Mouse (Mus musculus) heart, embryonic 15.5 days (tissue): ENCODE data around the gene Clybl. TPM values are rescaled to one million over a fixed set of nuclear protein-coding genes. Genes with fewer than 3 reads are reported as not detected.

Experiments used
- ATAC-seq: fragments of 200-750 bp; cut with Nextera tagmentation; replicated peaks from 2 replicates; pipeline ENCODE4 v1.8.0; 2017; ENCODE audit warnings: low read depth, moderate TSS enrichment; ENCODE audit not compliant: insufficient number of reproducible peaks, insufficient read depth, low FRiP score
- H3K27ac ChIP-seq: fragments of 300-500 bp; sonication (generic); 2 replicates; pipeline ENCODE4 v1.5.1; 2015; ENCODE audit warnings: mild to moderate bottlenecking, inconsistent platforms
- H3K27me3 ChIP-seq: fragments of 300-500 bp; sonication (generic); 2 replicates; pipeline ENCODE4 v1.6.1; 2015; ENCODE audit warnings: inconsistent platforms
- H3K36me3 ChIP-seq: fragments of 300-500 bp; sonication (generic); 2 replicates; pipeline ENCODE4 v1.6.1; 2015; ENCODE audit warnings: mild to moderate bottlenecking, inconsistent platforms
- H3K4me1 ChIP-seq: fragments of 300-500 bp; sonication (generic); replicated peaks from 2 replicates; pipeline ENCODE4 v1.6.1; 2015; ENCODE audit warnings: inconsistent platforms
- H3K4me2 ChIP-seq: fragments of 300-500 bp; sonication (generic); 2 replicates; pipeline ENCODE4 v1.6.1; 2015; ENCODE audit warnings: inconsistent platforms, mild to moderate bottlenecking, moderate library complexity
- H3K4me3 ChIP-seq: fragments of 300-500 bp; sonication (generic); 2 replicates; pipeline ENCODE4 v1.5.1; 2015; ENCODE audit warnings: mild to moderate bottlenecking, inconsistent platforms
- H3K9ac ChIP-seq: fragments of 300-500 bp; sonication (generic); 2 replicates; pipeline ENCODE4 v1.6.1; 2015; ENCODE audit warnings: mild to moderate bottlenecking, inconsistent platforms
- H3K9me3 ChIP-seq: fragments of 300-500 bp; sonication (generic); replicated peaks from 2 replicates; pipeline ENCODE4 v1.6.1; 2016; ENCODE audit warnings: inconsistent platforms
- WGBS: fragments of 180-500 bp; shearing (Covaris S2); methylation state at CpG from one replicate; pipeline ENCODE4 v1.1.7; 2015; ENCODE audit warnings: mixed read lengths; 5-methylcytosine and 5-hydroxymethylcytosine counted together
- polyA plus RNA-seq: library from polyadenylated mRNA; unstranded; fragments of >200 nt; fragmentation: Nextera tagmentation; extraction: Ambion mirVana; gene quantifications from 2 replicates; pipeline ENCODE4 v1.2.1, GENCODE M21; 2015

Gene Clybl
- polyA plus RNA-seq, 1 experiment from 2014 or later = 87.2 TPM

DNA sequence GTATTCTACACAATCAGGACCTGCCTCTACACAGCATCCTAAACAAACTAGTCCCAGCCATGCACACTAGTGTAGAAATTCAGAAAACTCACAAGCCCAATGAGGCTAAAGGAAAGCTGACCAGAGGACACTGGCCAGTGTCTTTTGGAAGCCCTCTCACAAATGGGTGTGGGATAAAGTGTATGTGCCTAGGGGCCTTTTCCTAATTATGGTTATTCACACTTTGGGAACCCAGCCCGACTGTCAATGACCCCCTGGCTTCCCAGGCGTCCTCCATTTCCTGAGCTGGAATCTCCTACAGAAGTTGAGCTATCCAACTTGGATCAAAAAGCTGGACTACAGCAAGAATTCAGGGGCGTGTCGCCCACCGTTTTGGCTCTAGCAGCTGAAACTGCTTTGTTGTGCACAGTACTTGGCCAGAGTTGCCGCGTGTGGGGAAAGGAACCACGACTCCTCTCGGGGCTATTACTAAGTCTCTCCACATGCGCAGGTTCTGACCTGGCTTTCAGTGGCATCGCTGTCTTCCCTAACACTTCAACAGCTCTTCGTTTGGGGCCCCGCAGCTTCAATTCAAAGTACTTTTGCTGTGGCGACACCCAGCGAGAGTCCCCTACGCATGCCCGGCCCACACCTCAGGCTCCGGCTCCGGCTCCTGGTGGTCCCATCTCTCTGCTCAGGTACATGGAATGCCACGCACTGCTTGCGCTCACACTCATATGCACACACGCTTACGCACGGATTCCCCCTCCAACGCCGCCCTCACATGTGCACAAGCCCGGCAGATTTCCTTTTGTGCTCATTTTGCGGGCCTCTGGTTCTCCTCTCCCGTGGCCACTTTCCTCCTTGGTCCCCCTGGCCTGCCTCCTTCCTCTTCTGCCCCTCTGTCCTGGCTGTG lies 268.3 kb downstream of the Clybl start:
- Histone ChIP-seq H3K4me1 (peaks cover 20% of the 10 kb centered on the region), H3K36me3 (no peaks in the 10 kb centered on the region), H3K9me3 (no peaks in the 10 kb centered on the region), H3K27ac (no peak overlapping the region), H3K27me3 (peaks cover 93% of the 10 kb centered on the region), H3K4me2 (peak overlapping the region; percentile 78), H3K9ac (no peak overlapping the region), H3K4me3 (peak overlapping the region; percentile 51)
- WGBS = 5% methylated on average over 29 of the region's 29 CpGs
- ATAC-seq = no peak

- peak; percentile 24; the same call in 1 of the 2 replicates for ATAC-seq
- Histone ChIP-seq H3K4me2 (peak within 1 kb of the TSS; percentile 78), H3K4me3 (peak within 1 kb of the TSS; percentile 51), H3K27me3 (peaks cover 97% of the 10 kb centered on the region), H3K4me1 (peaks cover 20% of the 10 kb centered on the region), H3K9me3 (no peaks in the 10 kb centered on the region), H3K9ac (peak within 1 kb of the TSS; percentile 40), H3K36me3 (no peaks in the 10 kb centered on the region), H3K27ac (no peak within 1 kb of the TSS)
- WGBS = 1% methylated on average over 59 of the region's 59 CpGs
These were observed 269.2 kb downstream of the Clybl start, which contains the start of gene Gm5089 for GRCm38 (mm10) chr14:122450496-122451382. TSS of gene Gm5089 (minus strand) at chr14:122451115.

DNA sequence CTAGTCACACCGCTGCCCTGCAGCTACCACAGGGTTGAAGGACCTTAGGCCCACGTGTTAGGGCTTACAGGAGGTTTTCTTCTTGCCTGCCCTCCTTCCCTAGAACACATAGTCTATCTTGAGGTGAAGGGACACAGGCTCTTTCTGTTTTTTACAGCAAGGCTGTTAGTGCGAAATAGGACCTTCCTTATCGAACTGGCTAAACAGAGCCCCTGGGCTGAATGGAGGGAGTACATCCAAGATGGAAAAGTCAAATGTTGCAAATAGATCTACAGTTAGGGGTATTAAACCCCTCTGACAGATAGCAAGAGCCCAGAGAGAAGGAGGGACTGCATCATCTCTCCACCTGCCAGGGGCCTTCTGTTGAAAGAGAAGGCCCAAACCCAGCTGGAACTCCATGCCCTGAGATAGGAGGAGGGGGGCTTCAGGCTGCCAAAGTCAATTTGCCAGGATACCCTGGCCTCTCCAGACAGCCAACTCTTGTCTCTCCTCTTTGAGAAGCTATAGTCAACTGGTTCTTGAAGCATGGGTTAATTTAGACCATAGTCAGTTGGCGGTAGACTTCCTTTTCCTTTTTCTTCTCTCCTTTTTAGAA lies 270.1 kb downstream of the Clybl start:
- ATAC-seq = no peak
- WGBS = 63% methylated on average over 5 of the region's 5 CpGs
- peaks cover 98% of the 10 kb centered on the region for H3K27me3 ChIP-seq
- peak overlapping the region; percentile 78 for H3K4me2 ChIP-seq
- H3K4me1 ChIP-seq = peaks cover 20% of the 10 kb centered on the region
- H3K36me3 ChIP-seq = no peaks in the 10 kb centered on the region
- no peak overlapping the region for H3K9ac ChIP-seq
- no peak overlapping the region for H3K27ac ChIP-seq
- H3K9me3 ChIP-seq = no peaks in the 10 kb centered on the region
- peak overlapping the region; percentile 51 for H3K4me3 ChIP-seq

Other genes starting within 250 kb of the Clybl start
- 1.8 and 3.1 TPM in 2 replicates for gene Gpr183, start 216.5 kb upstream of the Clybl start, polyA plus RNA-seq
- not detected in 2 replicates for gene Timm8a2, start 147.0 kb upstream of the Clybl start, polyA plus RNA-seq
- gene Tm9sf2, start 74.7 kb upstream of the Clybl start, polyA plus RNA-seq = 120 and 122 TPM in 2 replicates